Mouse (Mus musculus) embryonic fibroblast, embryonic 13.5 days (primary cell): ENCODE measurements around the gene Gpr137. TPM values are rescaled to one million over a fixed set of nuclear protein-coding genes. Genes with fewer than 3 reads are reported as not detected.
"Not testable (repeated sequence)": the region's sequence is repeated elsewhere in the genome, so short reads cannot be mapped to it uniquely, and the experiment has no call there.

Experiments used
- H3K27ac ChIP-seq: 2 replicates; pipeline ENCODE4 v1.5.1; 2012; ENCODE audit warnings: low read length, control low read depth, inconsistent platforms; ENCODE audit not compliant: insufficient read depth
- H3K4me1 ChIP-seq: 2 replicates; pipeline ENCODE4 v1.6.1; 2011; ENCODE audit warnings: low read length; ENCODE audit not compliant: control insufficient read depth, insufficient read depth
- H3K4me3 ChIP-seq: 2 replicates; pipeline ENCODE4 v1.5.1; 2011; ENCODE audit warnings: mild to moderate bottlenecking, control low read depth, low read length; ENCODE audit not compliant: insufficient read depth
- CTCF ChIP-seq: IDR thresholded peaks from 2 replicates; pipeline ENCODE4 v1.5.1; 2011; ENCODE audit warnings: mild to moderate bottlenecking, control low read depth, low read length, moderate library complexity, borderline replicate concordance; ENCODE audit not compliant: insufficient read depth
- POLR2A ChIP-seq: IDR thresholded peaks from 2 replicates; pipeline ENCODE4 v1.6.1; 2011; ENCODE audit warnings: low read depth, mild to moderate bottlenecking, control low read depth, low read length, moderate library complexity
- polyA plus RNA-seq: library from polyadenylated mRNA; stranded (reverse); fragments of >200 nt; gene quantifications from 2 replicates; pipeline ENCODE4 v1.2.4, GENCODE M21; 2011; ENCODE audit warnings: low read depth; ENCODE audit not compliant: missing spikeins, insufficient read length

Gpr137 gene
- polyA plus RNA-seq, 1 experiment, result 26.7 TPM

DNA sequence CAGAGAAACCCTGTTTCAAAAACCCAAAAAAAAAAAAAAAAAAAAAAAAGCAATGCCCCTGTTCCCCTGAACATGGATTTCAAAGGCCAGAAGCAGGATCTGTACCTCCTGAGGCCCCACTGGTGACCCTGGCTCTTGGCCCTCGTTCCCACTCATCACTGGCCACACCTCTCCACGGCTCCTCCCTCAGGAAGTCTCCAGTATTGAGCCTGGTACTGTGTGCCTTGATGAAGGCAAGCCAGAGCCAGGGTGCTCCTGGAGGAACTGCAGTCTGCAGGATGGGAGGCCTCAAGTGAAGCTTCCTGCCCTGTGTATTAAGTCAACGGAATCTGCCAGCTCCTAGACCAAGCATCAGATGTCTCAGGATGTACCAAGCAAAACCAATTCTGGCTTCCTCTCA lies 36.1 kb downstream of the Gpr137 start:
- H3K27ac ChIP-seq, result no peak overlapping the region
- no peak overlapping the region for H3K4me3 ChIP-seq

DNA sequence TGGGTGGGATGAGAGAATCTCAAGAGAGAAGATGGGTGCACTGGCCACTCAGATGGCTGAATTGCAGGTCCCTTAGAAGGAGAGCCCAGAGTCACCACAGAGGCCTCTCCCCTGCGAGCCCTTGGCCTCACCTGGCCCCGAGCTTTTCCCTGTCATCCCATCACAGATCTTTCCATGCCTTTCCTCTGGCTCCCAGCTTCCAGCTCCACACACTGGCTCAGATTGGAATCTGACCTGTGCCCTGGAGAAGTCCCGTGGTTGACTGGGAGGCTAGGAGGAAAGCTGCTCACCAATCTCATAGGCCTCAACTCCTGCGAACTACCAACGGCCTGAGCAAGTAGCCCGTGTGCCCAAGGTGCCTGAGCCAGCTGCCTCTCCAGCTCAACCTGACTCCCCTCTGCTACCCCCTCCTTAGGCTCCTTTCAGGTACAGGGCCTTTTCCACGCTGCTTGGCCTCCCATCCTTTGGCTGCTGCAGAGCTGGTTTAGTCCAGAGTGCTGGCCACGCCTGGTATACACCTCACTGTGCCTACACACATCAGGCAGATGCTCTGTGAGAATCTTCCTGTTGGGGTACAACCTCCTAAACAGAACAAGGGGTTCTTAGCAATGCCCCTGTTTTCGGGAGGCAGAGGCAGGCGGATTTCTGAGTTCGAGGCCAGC lies 36.7 kb downstream of the Gpr137 start:
- H3K4me3 ChIP-seq, result no peak overlapping the region
- TF ChIP-seq POLR2A (no peak), CTCF (no peak)
- H3K27ac ChIP-seq, result no peak overlapping the region
- H3K4me1 ChIP-seq, result no peaks in the 10 kb centered on the region

More for the DNA sequence above, 36.1 kb downstream of the Gpr137 start:
- no peak for TF ChIP-seq POLR2A
- TF ChIP-seq CTCF, result no peak
- H3K4me1 ChIP-seq, result no peaks in the 10 kb centered on the region; the same call in 1 of the 2 replicates

DNA sequence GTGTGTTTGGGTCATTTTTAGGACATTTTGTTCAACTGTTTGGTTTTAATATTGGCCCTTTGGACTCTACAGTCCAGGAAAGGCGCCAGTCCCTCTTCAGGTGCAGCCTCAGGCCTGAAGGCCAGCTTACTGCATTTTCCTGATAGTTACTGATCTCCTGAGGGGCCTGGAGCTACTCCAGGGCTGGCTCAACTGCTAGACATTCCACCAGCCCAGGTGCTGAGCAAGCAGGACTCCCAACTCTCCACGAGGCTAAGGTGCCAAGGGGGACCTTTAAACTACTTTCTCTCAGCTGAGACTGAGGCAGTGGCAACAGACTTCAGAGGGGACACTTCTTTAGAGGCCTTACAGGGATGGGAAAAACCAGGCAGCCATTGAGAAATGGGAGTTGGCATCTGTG lies 37.4 kb downstream of the Gpr137 start:
- no peak overlapping the region for H3K27ac ChIP-seq
- H3K4me1 ChIP-seq, result no peaks in the 10 kb centered on the region
- TF ChIP-seq CTCF, result no peak
- no peak for TF ChIP-seq POLR2A
- no peak overlapping the region for H3K4me3 ChIP-seq

DNA sequence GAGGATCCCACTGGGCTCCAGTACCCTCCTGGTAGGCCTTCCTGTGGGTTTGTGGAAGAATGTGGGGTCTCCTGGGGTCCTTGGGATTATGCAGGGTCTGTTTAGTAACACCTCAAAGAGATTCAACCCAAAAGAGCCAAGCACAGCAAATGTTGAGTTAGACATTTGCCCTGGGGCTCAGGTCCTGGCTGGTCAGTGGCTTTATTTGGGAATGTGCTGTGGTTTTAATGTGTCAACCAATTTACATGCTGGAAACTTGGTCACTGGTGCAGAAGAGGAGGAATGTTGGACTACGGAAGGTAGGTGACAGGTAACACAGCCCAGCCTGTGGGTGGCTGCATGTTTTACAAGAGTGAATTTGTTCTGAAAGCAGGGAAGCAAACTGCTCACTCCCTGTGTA lies 39.2 kb downstream of the Gpr137 start:
- Histone ChIP-seq H3K27ac (no peak overlapping the region), H3K4me1 (no peaks in the 10 kb centered on the region), H3K4me3 (no peak overlapping the region)
- TF ChIP-seq CTCF, result no peak
- TF ChIP-seq POLR2A, result no peak

DNA sequence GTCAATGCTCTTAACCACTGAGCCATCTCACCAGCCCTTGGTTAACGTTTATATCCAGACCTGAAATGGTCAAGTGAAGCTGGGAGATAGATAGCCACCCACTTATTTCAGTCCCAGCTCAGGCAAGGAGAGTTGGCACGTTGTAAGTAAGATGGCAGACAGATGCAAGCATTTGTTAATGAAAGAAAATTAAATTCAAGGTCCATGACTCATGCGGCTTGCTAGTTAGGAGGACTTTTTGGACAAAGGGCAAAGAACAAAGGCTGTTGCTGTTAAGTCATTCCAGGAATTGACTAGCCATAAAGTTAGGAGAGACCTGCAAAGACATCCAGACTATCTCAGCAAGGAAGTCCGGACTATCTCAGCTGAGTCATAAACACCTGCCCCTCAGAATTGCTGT lies 42.6 kb downstream of the Gpr137 start:
- TF ChIP-seq POLR2A, result no peak
- TF ChIP-seq CTCF, result no peak
- H3K4me3 ChIP-seq, result no peak overlapping the region
- no peak overlapping the region for H3K27ac ChIP-seq
- H3K4me1 ChIP-seq, result no peaks in the 10 kb centered on the region

DNA sequence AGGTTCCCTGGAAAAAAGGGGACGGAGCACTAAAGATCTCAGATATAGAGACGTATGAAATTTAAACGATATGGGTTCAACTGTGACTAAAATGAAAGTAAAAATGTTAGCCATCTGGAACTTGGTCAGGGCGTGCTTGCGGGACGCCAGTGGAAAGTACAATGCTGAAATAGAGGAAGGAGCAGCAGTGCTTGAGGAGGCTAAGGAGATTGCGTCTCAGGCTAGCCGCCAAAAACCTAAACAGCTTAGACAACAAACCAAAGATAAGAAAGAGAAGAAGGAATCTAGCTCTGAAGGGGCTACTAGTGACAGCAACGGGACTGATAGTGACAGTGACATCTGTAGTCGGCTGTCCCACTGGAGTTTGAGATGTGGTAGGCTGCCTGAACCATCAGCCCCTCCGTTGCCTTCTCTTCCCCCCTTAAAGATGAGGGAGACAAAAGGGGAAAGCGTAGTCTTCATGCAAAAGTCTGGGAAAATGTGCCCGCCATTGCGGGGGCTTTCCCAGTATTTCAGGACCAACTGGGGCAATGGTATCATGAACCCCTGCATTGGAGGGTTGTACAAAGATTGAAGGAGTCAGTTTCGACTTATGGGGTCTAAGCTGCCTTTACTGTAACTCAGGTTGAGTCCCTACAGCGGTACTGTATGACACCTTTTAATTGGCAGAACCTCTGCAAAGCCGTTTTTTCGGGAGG lies 46.5 kb downstream of the Gpr137 start:
- not testable (repeated sequence) for H3K4me1 ChIP-seq, H3K4me3 ChIP-seq, H3K27ac ChIP-seq

DNA sequence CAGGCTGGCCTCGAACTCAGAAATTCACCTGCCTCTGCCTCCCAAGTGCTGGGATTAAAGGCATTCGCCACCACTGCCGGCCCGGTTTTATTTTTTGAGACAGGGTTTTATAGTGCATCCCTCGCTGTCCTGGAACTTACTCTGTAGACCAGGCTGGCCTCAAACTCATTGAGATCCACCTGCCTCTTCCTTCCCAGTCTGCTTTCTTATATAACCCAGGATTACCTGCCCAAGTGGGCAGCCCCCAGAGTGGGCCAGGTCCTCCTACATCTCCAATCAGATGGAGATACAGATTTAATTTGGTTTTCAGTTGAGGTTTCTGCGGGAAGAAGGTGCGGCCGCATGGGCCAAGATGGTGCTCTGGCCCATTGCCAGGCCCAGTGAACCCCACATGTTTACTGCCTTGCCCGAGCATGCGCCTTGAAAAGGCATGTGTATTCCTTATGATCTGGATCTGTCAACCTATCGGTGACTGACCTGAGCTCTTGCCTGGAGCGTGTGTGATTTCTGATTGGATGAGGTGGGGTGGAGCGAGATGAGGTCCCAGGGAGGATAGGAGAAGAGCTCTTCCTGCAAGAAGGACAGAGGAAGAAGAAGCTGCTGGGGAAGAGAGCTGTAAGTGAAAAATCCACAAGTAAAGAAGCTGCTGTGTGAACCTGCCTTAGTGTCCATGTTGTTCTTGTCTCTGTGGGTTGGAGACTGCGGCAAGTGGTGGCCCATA lies 48.4 kb downstream of the Gpr137 start:
- H3K4me1 ChIP-seq, result no peaks in the 10 kb centered on the region
- no peak overlapping the region for H3K27ac ChIP-seq
- no peak overlapping the region for H3K4me3 ChIP-seq
- no peak for TF ChIP-seq CTCF
- no peak for TF ChIP-seq POLR2A

DNA sequence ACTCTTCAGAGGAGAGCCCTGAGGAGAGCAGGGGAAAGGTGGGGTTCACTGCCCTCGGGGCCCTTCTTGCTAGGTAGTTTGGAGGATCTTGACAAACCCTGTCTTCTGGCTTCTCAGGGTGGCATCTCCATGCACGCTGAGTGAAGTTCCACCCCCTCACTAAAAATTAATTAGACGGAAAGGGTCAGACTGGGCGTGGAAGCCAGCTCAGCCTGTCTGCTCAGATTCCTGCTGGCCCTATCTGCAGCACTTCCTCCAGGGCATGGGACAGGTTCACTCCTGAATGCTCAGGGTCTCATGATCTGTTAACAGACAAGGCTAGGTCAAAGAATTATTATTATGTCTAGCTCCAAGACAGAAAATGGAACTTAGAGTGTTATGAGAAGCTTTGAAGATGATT lies 49.8 kb downstream of the Gpr137 start:
- no peak overlapping the region for H3K27ac ChIP-seq
- no peaks in the 10 kb centered on the region for H3K4me1 ChIP-seq
- no peak overlapping the region for H3K4me3 ChIP-seq
- no peak for TF ChIP-seq CTCF
- TF ChIP-seq POLR2A, result no peak

Other genes with a start within 250 kb of the Gpr137 start
- 32.6 and 36.8 TPM in 2 replicates for gene Rps6ka4, start 101.8 kb downstream of the Gpr137 start, polyA plus RNA-seq
- gene Ccdc88b, start 84.3 kb downstream of the Gpr137 start, polyA plus RNA-seq, result 0.18 TPM in 1 of 2 replicates, not detected in the other
- 61.4 and 74.9 TPM in 2 replicates for gene Trmt112, start 32.8 kb downstream of the Gpr137 start, polyA plus RNA-seq
- gene Prdx5, start 32.4 kb downstream of the Gpr137 start, polyA plus RNA-seq, result 161 and 235 TPM in 2 replicates
- 18.6 and 19.7 TPM in 2 replicates for gene Esrra, start 20.7 kb downstream of the Gpr137 start, polyA plus RNA-seq
- 0.57 TPM in 1 of 2 replicates, not detected in the other for gene Catsperz, start 17.1 kb downstream of the Gpr137 start, polyA plus RNA-seq
- gene Kcnk4, start 8.0 kb downstream of the Gpr137 start, polyA plus RNA-seq, result not detected in 2 replicates
- gene Bad, start 619 bp downstream of the Gpr137 start, polyA plus RNA-seq, result 31.0 and 40.3 TPM in 2 replicates
- gene Ppp1r14b, start 32.5 kb upstream of the Gpr137 start, polyA plus RNA-seq, result 161 and 202 TPM in 2 replicates
- gene Plcb3, start 34.0 kb upstream of the Gpr137 start, polyA plus RNA-seq, result 56.2 and 69.3 TPM in 2 replicates
- gene Fkbp2, start 38.0 kb upstream of the Gpr137 start, polyA plus RNA-seq, result 35.9 and 37.0 TPM in 2 replicates
- gene Vegfb, start 45.2 kb upstream of the Gpr137 start, polyA plus RNA-seq, result 24.5 and 29.6 TPM in 2 replicates
- gene Dnajc4, start 50.1 kb upstream of the Gpr137 start, polyA plus RNA-seq, result 15.0 and 22.2 TPM in 2 replicates
- 11.4 and 16.9 TPM in 2 replicates for gene Nudt22, start 53.6 kb upstream of the Gpr137 start, polyA plus RNA-seq
- 4.4 and 5.1 TPM in 2 replicates for gene Trpt1, start 53.7 kb upstream of the Gpr137 start, polyA plus RNA-seq
- gene Fermt3, start 77.0 kb upstream of the Gpr137 start, polyA plus RNA-seq, result 0.35 and 1.3 TPM in 2 replicates
- gene Stip1, start 97.5 kb upstream of the Gpr137 start, polyA plus RNA-seq, result 192 and 195 TPM in 2 replicates
- gene Macrod1, start 114.3 kb upstream of the Gpr137 start, polyA plus RNA-seq, result 3.6 and 5.2 TPM in 2 replicates
- gene Flrt1, start 163.2 kb upstream of the Gpr137 start, polyA plus RNA-seq, result 5.3 and 6.4 TPM in 2 replicates